Mouse (Mus musculus): ENCODE data around the gene Fam78a. TPM values are rescaled to one million over a fixed set of nuclear protein-coding genes. Genes with fewer than 3 reads are reported as not detected.

Gene Fam78a
- polyA plus RNA-seq, 1 experiment from 2014 or later = 0.82 TPM

- WGBS = 74% methylated on average over 10 of the region's 10 CpGs
- Histone ChIP-seq H3K9me3 (replicated peaks; ENCODE audit: low read length) (no peaks in the 10 kb centered on the region), H3K9ac (ENCODE audit: low read depth, low read length) (no peak overlapping the region), H3K4me2 (ENCODE audit: low read length) (no peak overlapping the region), H3K4me1 (replicated peaks; ENCODE audit: insufficient read depth, low read length) (no peaks in the 10 kb centered on the region), H3K27me3 (ENCODE audit: insufficient read depth, low read length) (0 out of 2 replicates have a peak, but pooled peaks cover 7% of the 10 kb centered on the region), H3K27ac (peak overlapping the region; percentile 19; the same call in 1 of the 2 replicates), H3K36me3 (ENCODE audit: insufficient read depth, low read length) (no peaks in the 10 kb centered on the region), H3K4me3 (replicated peaks; ENCODE audit: low read depth, low read length) (no peak overlapping the region)
- ATAC-seq (replicated peaks; ENCODE audit: low FRiP score, low read depth) = no peak
- no peak for DNase-seq (ENCODE audit: low spot score)
- TF ChIP-seq CTCF (IDR thresholded peaks at IDR 0.05; ENCODE audit: low read depth) = no peak
Observed at GRCm38 (mm10) chr2:32077744-32078143, 6.9 kb downstream of the Fam78a start.

DNA sequence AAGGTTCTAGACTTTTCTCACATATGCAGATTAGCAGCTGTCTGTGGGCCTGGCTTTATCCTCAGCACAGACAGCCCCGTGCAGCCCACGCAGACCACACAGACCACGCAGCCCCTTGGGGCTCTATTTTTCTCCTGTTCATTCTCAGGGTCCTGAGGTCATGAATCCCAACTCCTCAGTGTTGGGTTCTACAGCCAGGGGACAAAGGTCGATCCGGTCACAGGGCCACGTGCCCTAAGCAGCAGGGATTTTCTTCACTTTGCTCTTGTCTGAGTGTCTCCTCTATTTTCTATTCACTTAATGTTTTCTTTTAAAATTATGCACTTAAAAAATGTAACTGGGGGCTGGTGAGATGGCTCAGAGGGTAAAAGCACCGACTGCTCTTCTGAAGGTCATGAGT, 9.3 kb downstream of the Fam78a start:
- Histone ChIP-seq H3K4me3 (replicated peaks; ENCODE audit: low read depth, low read length) (no peak overlapping the region), H3K27ac (no peak overlapping the region), H3K9me3 (replicated peaks; ENCODE audit: low read length) (no peaks in the 10 kb centered on the region), H3K4me1 (replicated peaks; ENCODE audit: insufficient read depth, low read length) (no peaks in the 10 kb centered on the region), H3K4me2 (ENCODE audit: low read length) (no peak overlapping the region), H3K36me3 (ENCODE audit: insufficient read depth, low read length) (no peaks in the 10 kb centered on the region), H3K9ac (ENCODE audit: low read depth, low read length) (no peak overlapping the region), H3K27me3 (ENCODE audit: insufficient read depth, low read length) (no peaks in the 10 kb centered on the region)
- no peak for TF ChIP-seq CTCF (IDR thresholded peaks at IDR 0.05; ENCODE audit: low read depth)
- no peak for ATAC-seq (replicated peaks; ENCODE audit: low FRiP score, low read depth)
- DNase-seq (ENCODE audit: low spot score) = no peak
- 70% methylated on average over 7 of the region's 7 CpGs for WGBS

DNA sequence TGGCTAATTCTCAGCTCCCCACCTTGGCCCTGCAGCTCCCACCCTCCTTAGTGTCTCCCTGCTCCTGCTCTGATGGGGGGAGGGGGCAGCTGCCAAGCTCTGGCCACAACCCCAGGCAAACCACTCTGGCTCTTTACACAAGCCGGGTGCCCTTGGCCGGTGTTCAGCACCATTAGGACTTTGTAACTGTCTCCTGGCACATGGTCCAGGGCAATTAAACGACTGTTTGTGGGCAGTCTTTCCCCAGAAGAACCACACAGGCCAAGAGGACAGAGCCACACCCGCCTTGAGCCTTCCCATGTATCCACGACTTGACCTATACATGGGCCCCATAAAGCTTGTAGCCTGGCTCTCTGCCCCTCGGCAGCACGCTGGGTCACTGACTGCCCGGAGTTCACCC, 10.3 kb downstream of the Fam78a start:
- Histone ChIP-seq H3K27ac (no peak overlapping the region), H3K9me3 (replicated peaks; ENCODE audit: low read length) (no peaks in the 10 kb centered on the region), H3K9ac (ENCODE audit: low read depth, low read length) (no peak overlapping the region), H3K4me3 (replicated peaks; ENCODE audit: low read depth, low read length) (no peak overlapping the region), H3K4me1 (replicated peaks; ENCODE audit: insufficient read depth, low read length) (no peaks in the 10 kb centered on the region), H3K27me3 (ENCODE audit: insufficient read depth, low read length) (no peaks in the 10 kb centered on the region), H3K4me2 (ENCODE audit: low read length) (no peak overlapping the region), H3K36me3 (ENCODE audit: insufficient read depth, low read length) (no peaks in the 10 kb centered on the region)
- TF ChIP-seq CTCF (IDR thresholded peaks at IDR 0.05; ENCODE audit: low read depth) = no peak
- 57% methylated on average over 8 of the region's 8 CpGs for WGBS
- ATAC-seq (replicated peaks; ENCODE audit: low FRiP score, low read depth) (no peak), DNase-seq (ENCODE audit: low spot score) (no peak)

GRCm38 (mm10) chr2:32070747-32071146, 13.9 kb downstream of the Fam78a start:
- no peak overlapping the region for H3K4me2 ChIP-seq (ENCODE audit: low read length)
- H3K4me3 ChIP-seq (replicated peaks; ENCODE audit: low read depth, low read length) = no peak overlapping the region
- no peaks in the 10 kb centered on the region for H3K27me3 ChIP-seq (ENCODE audit: insufficient read depth, low read length)
- 94% methylated on average over 10 of the region's 10 CpGs for WGBS
- no peak overlapping the region for H3K9ac ChIP-seq (ENCODE audit: low read depth, low read length)
- no peak for ATAC-seq (replicated peaks; ENCODE audit: low FRiP score, low read depth)
- TF ChIP-seq CTCF (IDR thresholded peaks at IDR 0.05; ENCODE audit: low read depth) = no peak
- no peak for DNase-seq (ENCODE audit: low spot score)
- no peaks in the 10 kb centered on the region for H3K36me3 ChIP-seq (ENCODE audit: insufficient read depth, low read length)
- H3K4me1 ChIP-seq (replicated peaks; ENCODE audit: insufficient read depth, low read length) = no peaks in the 10 kb centered on the region
- no peak overlapping the region for H3K27ac ChIP-seq
- no peaks in the 10 kb centered on the region for H3K9me3 ChIP-seq (replicated peaks; ENCODE audit: low read length)

DNA sequence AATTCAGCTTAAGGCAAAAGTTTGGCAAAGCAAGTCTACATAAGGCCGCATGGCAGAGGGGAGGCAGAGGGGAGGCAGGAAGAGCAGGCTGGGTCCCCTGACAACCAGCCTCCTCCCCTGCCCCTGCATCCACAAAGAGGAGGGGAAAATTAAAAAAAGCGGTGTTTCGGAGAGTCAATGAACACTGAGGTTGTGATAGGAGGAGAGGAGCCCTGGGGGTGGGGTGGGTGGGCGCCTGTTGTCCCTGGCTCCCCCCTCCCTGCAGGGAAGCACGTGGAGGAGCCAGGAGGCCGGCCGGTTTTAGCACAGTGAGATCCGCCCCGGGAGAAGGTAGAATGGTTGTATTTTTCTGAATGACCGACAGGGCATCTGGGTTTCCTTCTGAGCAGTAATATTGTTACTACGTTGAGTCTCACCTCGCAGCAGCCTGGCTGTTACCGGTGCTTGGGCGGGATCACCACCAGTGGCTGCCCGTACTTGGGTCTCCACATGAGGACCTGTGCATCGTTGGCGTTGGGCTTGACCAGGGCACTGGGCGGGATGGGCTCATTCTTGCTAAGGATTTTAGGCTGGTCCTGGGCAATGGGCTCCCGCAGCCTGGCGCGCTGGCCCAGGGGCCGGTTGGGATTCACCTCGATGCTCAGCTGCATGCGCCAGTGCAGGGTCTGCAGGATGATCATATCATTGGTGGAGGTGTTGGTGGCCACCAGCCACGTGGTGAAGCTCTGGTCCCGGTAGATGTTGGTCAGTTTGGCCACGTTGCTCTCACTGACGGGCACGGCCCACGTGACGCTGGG, 15.6 kb downstream of the Fam78a start:
- WGBS = 55% methylated on average over 31 of the region's 31 CpGs
- H3K9ac ChIP-seq (ENCODE audit: low read depth, low read length) = no peak overlapping the region
- H3K4me2 ChIP-seq (ENCODE audit: low read length) = no peak overlapping the region

DNA sequence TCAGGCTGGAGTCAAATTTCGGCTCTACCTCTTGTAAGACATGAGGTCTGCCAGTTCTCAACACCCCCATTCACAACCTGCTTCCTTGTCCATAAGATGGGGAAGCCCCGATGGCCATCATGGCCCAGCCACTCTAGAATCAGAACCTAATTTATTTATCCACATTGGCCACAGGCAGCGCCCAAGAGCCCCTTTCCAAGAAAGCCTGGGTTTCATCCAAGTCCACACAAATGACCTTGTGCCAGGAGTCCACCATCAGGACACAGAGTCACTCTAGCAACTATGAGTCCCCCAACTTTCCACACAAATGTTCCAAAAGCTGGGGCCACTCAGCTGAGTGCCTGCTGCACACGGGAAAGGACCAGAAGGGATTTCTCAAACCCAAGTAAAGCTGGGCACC, 18.7 kb downstream of the Fam78a start:
- TF ChIP-seq CTCF (IDR thresholded peaks at IDR 0.05; ENCODE audit: low read depth) = peak; percentile 30; the same call in 1 of the 2 replicates
- WGBS = 86% methylated on average over 4 of the region's 4 CpGs
- H3K4me3 ChIP-seq (replicated peaks; ENCODE audit: low read depth, low read length) = no peak overlapping the region
- no peaks in the 10 kb centered on the region for H3K36me3 ChIP-seq (ENCODE audit: insufficient read depth, low read length)
- H3K27me3 ChIP-seq (ENCODE audit: insufficient read depth, low read length) = no peaks in the 10 kb centered on the region
- no peak overlapping the region for H3K4me2 ChIP-seq (ENCODE audit: low read length)
- ATAC-seq (replicated peaks; ENCODE audit: low FRiP score, low read depth) (no peak), DNase-seq (ENCODE audit: low spot score) (no peak)
- H3K9me3 ChIP-seq (replicated peaks; ENCODE audit: low read length) = no peaks in the 10 kb centered on the region
- no peak overlapping the region for H3K9ac ChIP-seq (ENCODE audit: low read depth, low read length)
- H3K4me1 ChIP-seq (replicated peaks; ENCODE audit: insufficient read depth, low read length) = no peaks in the 10 kb centered on the region
- no peak overlapping the region for H3K27ac ChIP-seq

More for the DNA sequence above, 15.6 kb downstream of the Fam78a start:
- Histone ChIP-seq H3K4me1 (replicated peaks; ENCODE audit: insufficient read depth, low read length) (no peaks in the 10 kb centered on the region), H3K36me3 (ENCODE audit: insufficient read depth, low read length) (no peaks in the 10 kb centered on the region), H3K27ac (no peak overlapping the region), H3K4me3 (replicated peaks; ENCODE audit: low read depth, low read length) (no peak overlapping the region), H3K27me3 (ENCODE audit: insufficient read depth, low read length) (no peaks in the 10 kb centered on the region), H3K9me3 (replicated peaks; ENCODE audit: low read length) (no peaks in the 10 kb centered on the region)
- TF ChIP-seq CTCF (IDR thresholded peaks at IDR 0.05; ENCODE audit: low read depth) = peak; percentile 22; the same call in 1 of the 2 replicates
- DNase-seq (ENCODE audit: low spot score) = peak; percentile 49
- ATAC-seq (replicated peaks; ENCODE audit: low FRiP score, low read depth) = no peak

Data from kidney, postnatal 0 days (tissue).